Mouse (Mus musculus) MEL (cell line): ENCODE measurements around the gene Map2k5. TPM values are rescaled to one million over a fixed set of nuclear protein-coding genes. Genes with fewer than 3 reads are reported as not detected.

Experiments used
- DNase-seq: peaks from one replicate; pipeline ENCODE4 v3.0.0; 2011; ENCODE audit warnings: low read depth, low spot score
- H3K27ac ChIP-seq: 2 replicates; pipeline ENCODE4 v1.5.1; 2012; ENCODE audit warnings: low read depth, mild to moderate bottlenecking, control low read depth, low read length, moderate library complexity; ENCODE audit not compliant: control insufficient read depth
- H3K27me3 ChIP-seq, 2 experiments: fragments of 150-350 bp in 1 of 2; sonication (generic) in 1 of 2; 2 replicates each; pipeline ENCODE4 v1.6.1; 2012; ENCODE audit warnings: low read length in 2 of 2, mild to moderate bottlenecking in 2 of 2, improper control_type of control experiment in 1 of 2, moderate library complexity in 1 of 2; ENCODE audit not compliant: insufficient read depth in 2 of 2, control insufficient read depth in 1 of 2
- H3K36me3 ChIP-seq, 2 experiments: 2 replicates each; pipeline ENCODE4 v1.6.1; 2012 to 2014; ENCODE audit warnings: low read length in 2 of 2, improper control_type of control experiment in 1 of 2, inconsistent platforms in 1 of 2, mild to moderate bottlenecking in 1 of 2; ENCODE audit not compliant: insufficient read depth in 2 of 2, control insufficient read depth in 1 of 2
- H3K4me1 ChIP-seq, 2 experiments: fragments of 150-350 bp in 1 of 2; sonication (generic) in 1 of 2; 2 replicates each; pipeline ENCODE4 v1.6.1; 2012; ENCODE audit warnings: low read length in 2 of 2, improper control_type of control experiment in 1 of 2, mild to moderate bottlenecking in 1 of 2; ENCODE audit not compliant: insufficient read depth in 2 of 2, control insufficient read depth in 1 of 2
- H3K4me3 ChIP-seq, 2 experiments: fragments of 150-350 bp in 1 of 2; sonication (generic) in 1 of 2; 2 replicates each; pipeline ENCODE4 v1.5.1; 2012; ENCODE audit warnings: low read depth in 2 of 2, low read length in 2 of 2, mild to moderate bottlenecking in 2 of 2, moderate library complexity in 2 of 2, control low read depth in 1 of 2, improper control_type of control experiment in 1 of 2; ENCODE audit not compliant: control insufficient read depth in 1 of 2, insufficient read depth in 1 of 2
- H3K79me2 ChIP-seq: 2 replicates; pipeline ENCODE4 v1.6.1; 2012; ENCODE audit warnings: mild to moderate bottlenecking, low read length, moderate library complexity; ENCODE audit not compliant: control insufficient read depth, poor library complexity, insufficient read depth
- H3K9ac ChIP-seq: 2 replicates; pipeline ENCODE4 v1.6.1; 2012; ENCODE audit warnings: low read depth, mild to moderate bottlenecking, control low read depth, low read length, moderate library complexity; ENCODE audit not compliant: control insufficient read depth, poor library complexity, severe bottlenecking
- H3K9me3 ChIP-seq: fragments of 150-350 bp; sonication (generic); replicated peaks from 2 replicates; pipeline ENCODE4 v1.6.1; 2012; ENCODE audit warnings: mild to moderate bottlenecking, low read length, improper control_type of control experiment, moderate library complexity; ENCODE audit not compliant: insufficient read depth
- BHLHE40 ChIP-seq: IDR thresholded peaks from 2 replicates; pipeline ENCODE4 v1.6.1; 2012; ENCODE audit warnings: low read depth, mild to moderate bottlenecking, inconsistent platforms, low read length, improper control_type of control experiment, borderline replicate concordance
- CHD2 ChIP-seq: IDR thresholded peaks from 2 replicates; pipeline ENCODE4 v1.6.1; 2011; ENCODE audit warnings: low read length, improper control_type of control experiment
- CTCF ChIP-seq, 3 experiments: IDR thresholded peaks in 2 of 3; conservative IDR thresholded peaks in 1 of 3; 2 replicates each; pipeline ENCODE4 v1.5.1; 2011 to 2012; ENCODE audit warnings: low read length in 3 of 3, low read depth in 2 of 3, mild to moderate bottlenecking in 2 of 3, improper control_type of control experiment in 1 of 3, inconsistent platforms in 1 of 3, mixed read lengths in 1 of 3, moderate library complexity in 1 of 3; ENCODE audit not compliant: control insufficient read depth in 1 of 3, insufficient read depth in 1 of 3, poor library complexity in 1 of 3, severe bottlenecking in 1 of 3
- E2F4 ChIP-seq: IDR thresholded peaks from 2 replicates; pipeline ENCODE4 v1.6.1; 2011; ENCODE audit warnings: low read depth, low read length, improper control_type of control experiment, borderline replicate concordance
- ELF1 ChIP-seq: IDR thresholded peaks from 2 replicates; pipeline ENCODE4 v1.6.1; 2014; ENCODE audit warnings: low read depth, mild to moderate bottlenecking, inconsistent platforms, low read length, improper control_type of control experiment, moderate library complexity
- EP300 ChIP-seq, 2 experiments: IDR thresholded peaks; 2 replicates each; pipeline ENCODE4 v1.6.1; 2011; ENCODE audit warnings: improper control_type of control experiment in 2 of 2, low read length in 2 of 2, low read depth in 1 of 2, mild to moderate bottlenecking in 1 of 2
- ETS1 ChIP-seq: IDR thresholded peaks from 2 replicates; pipeline ENCODE4 v1.6.1; 2012; ENCODE audit warnings: low read depth, mild to moderate bottlenecking, inconsistent platforms, low read length, improper control_type of control experiment, moderate library complexity
- HCFC1 ChIP-seq: IDR thresholded peaks from 2 replicates; pipeline ENCODE4 v1.6.1; 2012; ENCODE audit warnings: low read depth, mild to moderate bottlenecking, inconsistent platforms, low read length, improper control_type of control experiment, moderate library complexity
- KAT2A ChIP-seq: conservative IDR thresholded peaks from 2 replicates; pipeline ENCODE4 v1.6.1; 2012; ENCODE audit warnings: low read depth, low read length, improper control_type of control experiment, inconsistent platforms
- MAFK ChIP-seq: IDR thresholded peaks from 2 replicates; pipeline ENCODE4 v1.6.1; 2011; ENCODE audit warnings: low read depth, mild to moderate bottlenecking, low read length, improper control_type of control experiment, borderline replicate concordance
- MAX ChIP-seq: IDR thresholded peaks from 2 replicates; pipeline ENCODE4 v1.6.1; 2011; ENCODE audit warnings: low read length, improper control_type of control experiment
- MAZ ChIP-seq: IDR thresholded peaks from 2 replicates; pipeline ENCODE4 v1.6.1; 2012; ENCODE audit warnings: low read depth, mild to moderate bottlenecking, inconsistent platforms, low read length, improper control_type of control experiment
- MEF2A ChIP-seq: IDR thresholded peaks from 2 replicates; pipeline ENCODE4 v1.6.1; 2014; ENCODE audit warnings: low read depth, mild to moderate bottlenecking, inconsistent platforms, low read length, improper control_type of control experiment; ENCODE audit not compliant: poor library complexity, insufficient replicate concordance, severe bottlenecking; ENCODE audit errors: extremely low read depth
- NRF1 ChIP-seq: IDR thresholded peaks from 2 replicates; pipeline ENCODE4 v1.6.1; 2014; ENCODE audit warnings: low read depth, mild to moderate bottlenecking, inconsistent platforms, low read length, improper control_type of control experiment, moderate library complexity; ENCODE audit not compliant: poor library complexity, insufficient read depth, severe bottlenecking
- POLR2A ChIP-seq, 2 experiments: IDR thresholded peaks; 2 replicates each; pipeline ENCODE4 v1.6.1; 2011 to 2012; ENCODE audit warnings: low read length in 2 of 2, mild to moderate bottlenecking in 2 of 2, control low read depth in 1 of 2, improper control_type of control experiment in 1 of 2, low read depth in 1 of 2, moderate library complexity in 1 of 2; ENCODE audit not compliant: control insufficient read depth in 1 of 2, insufficient read depth in 1 of 2, poor library complexity in 1 of 2
- POLR2AphosphoS5 ChIP-seq: IDR thresholded peaks from 2 replicates; pipeline ENCODE4 v1.6.1; 2012; ENCODE audit warnings: low read depth, borderline replicate concordance, mild to moderate bottlenecking, inconsistent platforms, low read length, moderate library complexity, mixed read lengths
- RAD21 ChIP-seq: IDR thresholded peaks from 2 replicates; pipeline ENCODE4 v1.6.1; 2011; ENCODE audit warnings: mild to moderate bottlenecking, low read depth, low read length, improper control_type of control experiment
- RCOR1 ChIP-seq: IDR thresholded peaks from 2 replicates; pipeline ENCODE4 v1.6.1; 2012; ENCODE audit warnings: low read depth, mild to moderate bottlenecking, inconsistent platforms, low read length, improper control_type of control experiment
- SIN3A ChIP-seq: IDR thresholded peaks from 2 replicates; pipeline ENCODE4 v1.6.1; 2012; ENCODE audit warnings: low read length, improper control_type of control experiment, inconsistent platforms
- SMC3 ChIP-seq: IDR thresholded peaks from 2 replicates; pipeline ENCODE4 v1.6.1; 2011; ENCODE audit warnings: low read depth, low read length, improper control_type of control experiment
- TAL1 ChIP-seq: IDR thresholded peaks from 2 replicates; pipeline ENCODE4 v1.6.1; 2012; ENCODE audit warnings: mild to moderate bottlenecking, inconsistent platforms, low read length, moderate library complexity, mixed read lengths
- USF2 ChIP-seq, 2 experiments: IDR thresholded peaks; 2 replicates each; pipeline ENCODE4 v1.6.1; 2011 to 2012; ENCODE audit warnings: improper control_type of control experiment in 2 of 2, low read length in 2 of 2, borderline replicate concordance in 1 of 2, inconsistent platforms in 1 of 2, low read depth in 1 of 2, mild to moderate bottlenecking in 1 of 2; ENCODE audit not compliant: insufficient read depth in 1 of 2
- ZC3H11A ChIP-seq: IDR thresholded peaks from 2 replicates; pipeline ENCODE4 v1.6.1; 2012; ENCODE audit warnings: low read depth, mild to moderate bottlenecking, inconsistent platforms, low read length, improper control_type of control experiment
- ZNF384 ChIP-seq: IDR thresholded peaks from 2 replicates; pipeline ENCODE4 v1.6.1; 2012; ENCODE audit warnings: low read depth, mild to moderate bottlenecking, inconsistent platforms, low read length, improper control_type of control experiment
- polyA plus RNA-seq, 2 experiments: library from polyadenylated mRNA; stranded (reverse) in 1 of 2; unstranded in 1 of 2; fragments of >175 nt in 1 of 2; fragments of >200 nt in 1 of 2; gene quantifications; 2 replicates each; pipeline versions ENCODE4 v1.2.1 to v1.2.4; 2012; ENCODE audit warnings: low replicate concordance in 2 of 2, low read depth in 1 of 2; ENCODE audit not compliant: insufficient read length in 2 of 2, insufficient read depth in 1 of 2, missing spikeins in 1 of 2
- total RNA-seq: library from RNA; depleted of rRNA; stranded (reverse); fragments of 300-350 nt; gene quantifications from 2 replicates; pipeline ENCODE4 v1.2.3, GENCODE M21; 2012

The Map2k5 gene
- total and polyA plus RNA-seq, 3 experiments = 9.6 to 29.1 TPM; not detected in 1

DNA sequence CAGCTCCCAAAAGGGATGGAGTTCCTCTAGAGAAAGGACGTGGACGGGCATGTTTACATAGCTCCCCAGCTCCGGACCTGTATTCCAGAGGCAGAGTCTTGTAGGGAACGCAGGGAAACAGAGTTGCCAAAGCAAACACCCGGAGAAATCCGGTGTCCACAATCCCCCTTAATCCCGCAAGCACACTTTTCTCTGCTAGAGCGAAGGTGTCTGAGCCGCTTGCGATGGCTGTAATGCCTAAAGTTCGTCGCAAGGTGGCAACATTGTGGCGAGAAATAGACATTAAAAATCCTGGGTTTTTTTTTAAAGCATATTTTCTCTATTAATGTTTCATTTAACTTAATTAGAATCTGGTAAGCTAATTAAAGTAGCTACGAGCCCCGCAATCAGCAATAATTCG, 241.9 kb downstream of the Map2k5 start:
- Histone ChIP-seq H3K36me3 (peaks cover 0 to 2% of the 10 kb centered on the region in 2 experiments; a peak in 1 of 4 replicates), H3K79me2 (no peaks in the 10 kb centered on the region; the same call in 1 of the 2 replicates), H3K9ac (no peak overlapping the region), H3K4me1 (peaks cover 0 to 15% of the 10 kb centered on the region in 2 experiments; a peak in 1 of 4 replicates), H3K9me3 (no peaks in the 10 kb centered on the region), H3K4me3 (peak overlapping the region; percentile 20 to 36; a peak in 2 of 4 replicates), H3K27ac (no peak overlapping the region), H3K27me3 (no peaks in the 10 kb centered on the region)
- peak; percentile 94 for TF ChIP-seq RAD21
- peak; percentile 93 for TF ChIP-seq ZNF384
- no peak for TF ChIP-seq E2F4
- peak; percentile 73 to 88 (median 79) for TF ChIP-seq CTCF (IDR thresholded peaks at IDR 0.05 in 2 of 3, conservative IDR thresholded peaks at IDR 0.05 in 1 of 3; ENCODE audit: control insufficient read depth in 1 of 3, insufficient read depth in 1 of 3, low read depth in 2 of 3, low read length in 3 of 3, poor library complexity in 1 of 3, severe bottlenecking in 1 of 3)
- TF ChIP-seq MEF2A = no peak
- TF ChIP-seq ZC3H11A = peak; percentile 90
- TF ChIP-seq SIN3A = 0 out of 2 replicates have a peak, but pooled peaks have one; percentile 23
- no peak for TF ChIP-seq MAFK
- peak; percentile 89 for TF ChIP-seq SMC3
- TF ChIP-seq CHD2 = no peak
- DNase-seq = peak; percentile 67

DNA sequence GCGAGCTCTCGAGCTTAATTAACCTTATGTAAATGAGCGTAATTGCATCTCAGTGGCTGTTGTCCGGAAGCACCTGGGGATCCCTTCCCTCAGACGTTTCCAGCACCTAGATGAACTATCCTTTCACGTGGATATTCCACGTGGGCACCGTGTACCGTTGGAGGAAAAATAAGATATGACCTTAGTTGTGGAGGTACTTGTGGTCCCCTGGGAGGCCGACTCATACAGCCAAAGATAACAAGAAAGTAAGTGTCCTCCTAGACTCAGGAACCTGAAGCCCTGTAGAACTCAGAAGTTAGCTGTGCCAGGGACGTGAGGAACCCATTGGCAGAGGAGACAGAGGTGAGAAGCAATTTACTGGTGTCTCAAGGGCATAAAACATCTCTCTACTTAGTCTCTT, 242.3 kb downstream of the Map2k5 start:
- H3K9ac ChIP-seq = no peak overlapping the region
- H3K4me3 ChIP-seq = peak overlapping the region; percentile 20 to 36; a peak in 2 of 4 replicates
- no peaks in the 10 kb centered on the region for H3K9me3 ChIP-seq
- H3K4me1 ChIP-seq = peaks cover 0 to 15% of the 10 kb centered on the region in 2 experiments; a peak in 1 of 4 replicates
- DNase-seq = no peak
- peaks cover 0 to 2% of the 10 kb centered on the region in 2 experiments; a peak in 1 of 4 replicates for H3K36me3 ChIP-seq
- H3K27me3 ChIP-seq = no peaks in the 10 kb centered on the region
- TF ChIP-seq USF2 (IDR thresholded peaks at IDR 0.05; ENCODE audit: borderline replicate concordance in 1 of 2, insufficient read depth in 1 of 2, low read depth in 1 of 2, low read length in 2 of 2) (no peak), BHLHE40 (no peak), NRF1 (no peak)
- H3K79me2 ChIP-seq = no peaks in the 10 kb centered on the region; the same call in 1 of the 2 replicates
- no peak overlapping the region for H3K27ac ChIP-seq

DNA sequence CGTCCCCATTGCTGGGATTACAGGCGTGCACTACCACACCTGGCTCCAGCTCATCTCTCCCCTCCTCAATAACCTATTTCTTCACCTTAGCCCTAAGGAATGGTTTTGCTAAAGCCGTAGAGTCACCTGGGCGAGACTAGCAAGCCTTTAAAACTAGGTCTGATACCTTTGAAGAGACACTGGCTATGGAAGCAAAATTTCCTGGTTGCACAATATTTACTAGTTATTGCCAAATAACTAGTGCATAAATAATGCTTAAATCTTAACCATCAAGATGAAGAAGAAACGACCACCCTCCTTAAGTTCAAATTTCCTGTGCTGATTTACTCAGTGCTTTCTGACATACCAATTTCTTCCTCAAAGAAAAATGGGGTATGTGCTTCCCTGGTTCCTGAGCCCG, 244.0 kb downstream of the Map2k5 start:
- H3K36me3 ChIP-seq = peaks cover 0 to 2% of the 10 kb centered on the region in 2 experiments; a peak in 1 of 4 replicates
- no peak overlapping the region for H3K27ac ChIP-seq
- TF ChIP-seq POLR2A (IDR thresholded peaks at IDR 0.05; ENCODE audit: control insufficient read depth in 1 of 2, insufficient read depth in 1 of 2, low read depth in 1 of 2, low read length in 2 of 2, poor library complexity in 1 of 2) = no peak
- no peak for TF ChIP-seq MAX
- TF ChIP-seq NRF1 = no peak
- TF ChIP-seq HCFC1 = no peak
- TF ChIP-seq RCOR1 = no peak
- TF ChIP-seq SMC3 = no peak
- TF ChIP-seq KAT2A = no peak
- no peak for TF ChIP-seq BHLHE40
- no peak for TF ChIP-seq ELF1
- no peak for TF ChIP-seq ETS1
- no peak for TF ChIP-seq EP300 (IDR thresholded peaks at IDR 0.05; ENCODE audit: low read depth in 1 of 2, low read length in 2 of 2)
- TF ChIP-seq MAZ = no peak
- TF ChIP-seq POLR2AphosphoS5 = no peak
- no peak for TF ChIP-seq TAL1
- H3K4me3 ChIP-seq = peak overlapping the region; percentile 42 to 59
- peak overlapping the region; percentile 74 for H3K9ac ChIP-seq
- no peaks in the 10 kb centered on the region for H3K27me3 ChIP-seq
- no peaks in the 10 kb centered on the region for H3K9me3 ChIP-seq
- no peaks in the 10 kb centered on the region; the same call in 1 of the 2 replicates for H3K79me2 ChIP-seq
- peaks cover 0 to 15% of the 10 kb centered on the region in 2 experiments; a peak in 1 of 4 replicates for H3K4me1 ChIP-seq
- no peak for DNase-seq
